Mouse (Mus musculus): ENCODE results near the gene Hhatl.
A peak's percentile ranks its signal among the peaks of the same experiment; 100 is the strongest.

Hhatl gene

GRCm38 (mm10) chr9:121802747-121803146, 10.4 kb upstream of the Hhatl start:
- no peak for DNase-seq

DNA sequence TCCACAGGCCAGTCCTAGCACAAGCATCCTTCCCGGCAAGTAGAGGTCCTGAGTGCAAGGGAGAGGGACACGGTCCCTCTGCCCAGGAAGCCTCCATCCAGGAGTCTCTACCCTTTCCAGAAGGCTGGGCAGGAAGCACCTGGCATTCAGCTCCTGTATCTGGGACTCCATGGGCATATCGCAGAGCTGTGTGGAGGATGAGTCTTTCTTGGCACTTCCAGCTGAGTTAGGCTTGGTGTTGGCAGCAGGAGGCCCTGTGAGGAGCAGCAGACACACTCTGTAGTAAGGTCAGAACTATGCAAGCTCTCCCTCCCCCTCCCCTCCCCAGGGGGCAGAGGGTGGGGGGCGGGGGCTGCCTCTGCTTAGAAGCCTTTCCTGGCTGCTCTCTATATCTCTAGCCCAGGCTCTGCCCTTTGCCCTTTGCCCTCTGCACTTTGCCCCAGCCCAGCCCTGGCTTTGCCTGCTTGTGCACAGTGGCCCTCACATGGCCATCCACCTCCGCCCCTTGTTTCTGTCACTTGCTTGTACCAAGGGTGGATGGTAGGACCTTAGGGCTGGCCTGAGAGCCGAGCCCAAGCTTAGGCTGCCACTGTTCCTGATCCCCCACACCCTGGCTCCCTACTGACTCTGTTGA, 6.7 kb upstream of the Hhatl start:
- DNase-seq, result no peak

GRCm38 (mm10) chr9:121797722-121798121, 5.4 kb upstream of the Hhatl start:
- DNase-seq, result peak; percentile 55

GRCm38 (mm10) chr9:121794972-121795539, 2.7 kb upstream of the Hhatl start:
- DNase-seq, result no peak

DNA sequence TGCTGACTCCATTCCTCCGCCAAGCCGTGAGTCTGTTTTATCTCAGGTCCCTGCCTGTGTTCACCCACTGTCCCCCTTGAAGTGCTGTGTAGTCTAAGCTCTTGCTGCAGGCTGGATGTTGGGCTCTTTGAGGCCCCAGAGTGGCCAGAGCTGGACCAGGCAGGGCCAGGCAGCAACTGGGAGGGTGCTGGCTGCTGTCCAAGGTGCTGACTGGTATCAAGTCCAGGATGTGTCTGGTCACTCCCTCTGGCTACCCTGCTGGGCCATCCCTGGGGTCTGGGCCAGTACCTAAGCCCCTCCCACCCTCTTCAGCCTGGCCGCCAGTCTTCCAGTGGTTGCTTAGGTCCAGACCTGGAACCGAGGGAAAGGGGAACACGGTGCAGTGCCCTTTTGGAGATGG, 1.1 kb downstream of the Hhatl start:
- DNase-seq, result peak; percentile 81

- DNase-seq, result no peak
These were observed 5.9 kb downstream of the Hhatl start for GRCm38 (mm10) chr9:121786359-121786758.

- DNase-seq, result no peak
These were observed 7.0 kb downstream of the Hhatl start for GRCm38 (mm10) chr9:121785261-121785660.

GRCm38 (mm10) chr9:121784801-121785200, 7.5 kb downstream of the Hhatl start:
- no peak for DNase-seq

GRCm38 (mm10) chr9:121778066-121778624, 14.2 kb downstream of the Hhatl start:
- DNase-seq, result peak; percentile 43

DNA sequence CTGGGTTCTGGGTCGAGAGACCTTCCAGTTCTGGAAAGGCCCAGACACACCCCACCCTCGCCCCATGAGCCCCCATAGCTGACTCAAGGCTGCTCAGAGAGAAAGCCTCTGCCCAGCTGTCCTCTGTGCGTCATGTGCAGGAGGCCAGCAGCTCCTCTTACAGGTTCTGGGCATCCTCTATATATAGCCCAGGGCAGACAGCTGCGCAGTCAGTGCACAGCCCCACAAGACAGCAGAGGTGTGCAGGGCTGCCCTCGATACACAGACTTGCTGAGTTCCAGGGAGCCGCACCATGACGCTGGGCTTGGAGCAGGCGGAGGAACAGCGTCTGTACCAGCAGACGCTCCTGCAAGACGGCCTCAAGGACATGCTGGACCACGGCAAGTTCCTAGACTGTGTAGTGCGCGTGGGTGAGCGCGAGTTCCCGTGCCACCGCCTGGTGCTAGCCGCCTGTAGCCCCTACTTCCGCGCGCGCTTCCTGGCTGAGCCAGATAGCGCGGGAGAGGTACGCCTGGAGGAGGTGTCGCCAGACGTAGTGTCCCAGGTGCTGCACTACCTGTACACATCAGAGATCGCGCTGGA, 14.7 kb downstream of the Hhatl start, which contains the start of gene Klhl40:
TSS of gene Klhl40 (plus strand) at position 124 of the 582 bp plus-strand sequence.
- DNase-seq, result no peak

GRCm38 (mm10) chr9:121776511-121776910, 15.8 kb downstream of the Hhatl start:
- no peak for DNase-seq

DNA sequence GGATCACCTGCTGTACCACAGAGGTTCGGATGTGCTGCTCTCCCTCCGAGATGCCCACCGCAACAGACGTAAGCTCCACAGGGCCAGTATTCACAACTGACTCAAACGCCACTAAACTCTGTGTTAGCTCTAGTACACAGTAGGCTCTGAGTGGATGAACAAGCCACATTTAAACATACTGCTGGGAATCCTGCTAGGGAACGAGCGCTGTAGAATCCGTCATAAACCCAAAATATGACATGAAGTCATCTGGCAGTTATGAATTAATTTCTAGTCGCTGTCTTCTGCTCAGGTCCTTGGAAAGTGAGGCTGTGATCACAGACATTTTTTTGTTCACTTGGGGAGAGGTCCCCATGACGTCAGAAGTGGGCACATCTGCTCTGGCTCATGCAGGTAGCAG, 16.4 kb downstream of the Hhatl start:
- no peak for DNase-seq

DNA sequence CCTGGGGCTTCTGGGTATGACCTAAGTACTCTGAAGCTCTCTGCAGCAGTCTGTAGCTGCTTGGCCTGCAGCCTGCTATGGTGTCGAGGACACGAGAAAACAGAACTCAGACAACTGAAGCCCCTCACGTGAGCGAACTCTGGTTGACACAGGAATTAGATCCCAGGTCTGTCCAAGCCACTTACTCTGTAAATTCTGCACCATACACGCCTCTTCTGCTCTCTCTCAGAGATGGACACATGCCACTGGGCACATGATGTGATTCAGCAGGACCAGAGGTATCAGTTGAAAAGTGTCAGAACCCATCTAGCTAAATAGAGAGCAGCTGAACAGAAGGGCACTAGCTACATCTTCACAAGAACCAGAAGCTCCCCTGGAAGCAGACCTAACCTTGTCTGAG, 19.9 kb downstream of the Hhatl start:
- DNase-seq, result no peak

- DNase-seq, result no peak
These were observed 27.0 kb downstream of the Hhatl start for GRCm38 (mm10) chr9:121765166-121765855.

GRCm38 (mm10) chr9:121763716-121764115, 28.6 kb downstream of the Hhatl start:
- DNase-seq, result no peak

DNA sequence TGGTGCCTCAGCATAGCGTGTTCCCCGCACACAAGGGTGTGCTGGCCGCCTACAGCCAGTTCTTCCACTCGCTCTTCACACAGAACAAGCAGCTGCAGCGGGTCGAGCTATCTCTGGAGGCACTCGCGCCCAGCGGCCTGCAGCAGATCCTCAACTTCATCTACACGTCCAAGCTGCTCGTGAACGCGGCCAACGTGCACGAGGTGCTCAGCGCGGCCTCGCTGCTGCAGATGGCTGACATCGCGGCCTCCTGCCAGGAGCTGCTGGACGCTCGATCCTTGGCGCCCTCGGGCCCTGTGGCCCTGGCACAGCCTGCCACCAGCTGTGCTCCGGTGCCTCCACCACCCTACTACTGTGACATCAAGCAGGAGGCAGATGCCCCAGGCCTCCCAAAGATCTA, 29.5 kb downstream of the Hhatl start:
- no peak for DNase-seq

GRCm38 (mm10) chr9:121762248-121762647, 30.1 kb downstream of the Hhatl start:
- no peak for DNase-seq

- no peak for DNase-seq
These were observed 30.5 kb downstream of the Hhatl start for GRCm38 (mm10) chr9:121761787-121762186.

DNA sequence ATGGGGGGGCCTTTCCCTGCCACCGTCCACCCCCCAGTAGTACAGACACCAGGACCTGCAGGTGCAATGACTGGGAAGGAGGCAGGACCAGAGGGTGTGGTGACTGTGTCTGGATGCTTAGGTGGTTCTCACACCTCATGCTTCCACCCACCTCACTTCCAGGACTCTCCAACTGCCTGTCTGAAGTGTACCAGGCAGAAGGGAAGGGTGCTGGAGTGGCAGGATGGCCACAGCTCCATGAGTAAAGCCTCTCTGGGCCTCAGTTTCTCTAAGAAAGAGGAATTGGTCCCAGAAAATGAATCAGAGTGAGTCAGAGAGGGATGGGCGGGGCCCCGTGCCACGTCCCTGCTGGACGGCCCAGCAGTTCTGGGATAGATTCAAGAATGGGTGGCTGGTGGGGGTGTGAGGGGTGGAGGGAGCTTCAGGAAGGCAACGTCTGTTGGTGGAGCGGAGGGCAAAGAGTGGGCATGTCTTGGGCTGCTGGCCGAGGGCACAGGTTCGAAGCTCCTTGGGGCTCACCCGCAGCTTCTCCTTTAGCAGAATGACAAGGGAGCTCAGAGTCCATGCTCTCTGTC, 31.1 kb downstream of the Hhatl start:
- DNase-seq, result no peak

- peak; percentile 86 for DNase-seq
These were observed 31.8 kb downstream of the Hhatl start for GRCm38 (mm10) chr9:121760271-121761090.

GRCm38 (mm10) chr9:121759091-121760081, 32.9 kb downstream of the Hhatl start, which contains the start of gene Zfp651:
Gene Zfp651 (plus strand): TSS chr9:121759330.
- peak; percentile 83 for DNase-seq

All from kidney, postnatal 14 days (tissue).